Mouse (Mus musculus): ENCODE data around the gene Krt83.
"Not testable (repeated sequence)": the region's sequence is repeated elsewhere in the genome, so short reads cannot be mapped to it uniquely, and the experiment has no call there.

Krt83 gene

DNA sequence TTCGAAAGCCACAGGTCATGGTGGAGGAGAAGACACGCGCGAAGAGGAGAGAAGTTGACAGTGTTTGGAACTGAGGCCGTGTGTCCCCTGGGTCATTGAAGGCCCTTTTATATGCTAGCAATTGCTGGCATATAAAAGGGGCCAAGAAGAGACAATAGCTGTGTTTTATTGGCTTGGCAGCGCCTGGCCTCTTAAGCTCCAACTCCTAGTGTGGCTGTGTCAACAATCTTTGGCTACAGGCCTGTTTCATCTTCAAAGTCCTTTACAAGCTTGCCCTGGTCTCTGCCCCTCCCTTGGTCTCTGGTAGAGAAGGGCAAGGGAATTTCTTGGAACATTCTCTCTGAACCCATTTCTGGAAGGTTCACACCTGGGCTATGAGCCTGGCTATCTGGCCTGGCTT is at the start of gene Krt83:
Krt83 (minus strand) TSS at position 82 of the 400 bp plus-strand sequence.
- DNase-seq (ENCODE audit: low spot score) = no peak

DNA sequence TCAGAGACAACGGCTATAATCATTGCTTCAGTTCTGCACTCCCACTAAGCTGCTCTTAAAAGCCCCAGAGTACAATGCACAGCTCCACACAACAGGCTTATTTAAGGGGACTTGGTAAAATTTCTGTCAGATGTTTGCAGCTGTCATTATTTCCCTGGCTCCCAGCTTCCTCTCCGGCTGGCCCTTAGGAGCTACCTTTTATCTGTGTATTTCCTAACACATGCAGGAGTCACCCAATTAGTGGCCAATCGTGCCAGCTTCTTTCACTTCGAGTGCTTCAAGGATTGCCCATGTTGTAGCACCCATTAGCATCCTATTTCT is 47.2 kb upstream of the Krt83 start:
- no peak for DNase-seq (ENCODE audit: low spot score)

DNA sequence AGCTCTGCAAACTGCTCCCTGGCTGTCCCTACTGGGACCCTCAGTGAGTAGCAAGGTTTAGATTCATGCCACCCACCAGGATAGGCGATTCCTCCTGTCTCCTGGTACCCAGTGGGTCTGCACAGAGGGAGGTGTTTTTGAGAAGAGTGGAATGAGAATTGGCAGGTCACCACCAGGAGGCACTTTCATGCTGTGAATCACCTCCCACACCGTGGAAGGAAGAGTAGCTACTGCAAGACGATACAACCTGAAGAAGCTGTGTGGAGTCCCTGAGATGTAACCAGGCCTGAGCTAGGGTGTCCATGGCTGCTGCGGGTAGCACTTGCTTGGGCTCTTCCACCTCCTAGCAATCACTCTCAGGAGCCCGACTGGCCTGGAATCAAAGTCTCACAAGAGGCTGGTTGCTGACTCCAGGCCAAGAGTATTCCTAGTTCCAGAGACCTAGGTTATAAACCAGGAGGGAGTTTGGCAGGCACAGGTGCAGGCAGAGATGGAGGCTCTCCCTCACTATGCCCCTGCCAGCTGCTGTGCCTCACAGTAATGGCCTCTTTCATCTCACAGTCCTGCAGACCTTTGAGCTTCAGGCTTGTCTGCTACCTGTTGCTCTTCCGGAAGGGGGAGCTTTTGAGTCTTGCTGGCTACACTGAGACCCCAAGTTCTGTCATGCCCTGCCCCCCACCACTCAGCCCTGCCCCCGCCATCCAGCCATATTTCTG is 46.7 kb upstream of the Krt83 start:
- no peak for DNase-seq (ENCODE audit: low spot score)

DNA sequence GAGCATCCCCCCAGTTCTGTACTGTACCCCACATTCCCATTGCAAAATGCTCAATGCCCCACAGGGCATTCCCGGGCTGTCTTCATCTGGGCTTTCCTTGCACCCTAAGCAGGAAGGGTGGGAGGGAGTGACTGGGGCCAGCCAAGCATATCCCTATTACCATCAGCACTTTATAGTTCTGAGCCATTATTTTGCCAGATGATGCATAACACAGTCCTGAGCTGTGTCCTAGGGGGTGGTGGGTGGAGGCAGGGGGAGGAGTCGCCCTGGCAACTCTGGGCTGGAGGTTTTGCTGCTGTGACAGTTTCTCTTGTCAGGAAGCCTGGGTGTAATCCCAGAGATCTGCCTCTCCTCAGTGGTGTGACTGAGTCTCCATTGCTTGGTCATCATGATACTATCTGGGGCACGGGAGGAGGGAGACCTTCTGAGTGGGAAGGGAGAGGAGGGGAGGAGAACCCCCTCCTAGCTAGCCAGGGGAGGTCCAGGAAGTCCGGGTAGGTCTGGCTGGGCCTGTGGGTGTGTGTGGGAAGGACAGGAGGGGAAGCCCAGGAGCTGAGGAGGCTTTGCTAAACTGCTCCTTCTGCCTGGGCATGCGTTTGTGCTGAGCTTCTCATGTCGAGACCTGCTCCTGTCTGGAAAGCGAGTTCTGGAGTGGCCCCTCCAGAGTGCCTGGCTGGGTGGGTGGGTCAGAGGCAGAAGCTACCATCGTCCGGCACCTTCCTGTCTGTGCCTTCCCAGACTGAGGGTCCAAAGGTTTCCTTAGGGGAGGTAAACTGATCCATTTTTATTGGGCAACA is 44.9 kb upstream of the Krt83 start:
- DNase-seq (ENCODE audit: low spot score) = no peak

DNA sequence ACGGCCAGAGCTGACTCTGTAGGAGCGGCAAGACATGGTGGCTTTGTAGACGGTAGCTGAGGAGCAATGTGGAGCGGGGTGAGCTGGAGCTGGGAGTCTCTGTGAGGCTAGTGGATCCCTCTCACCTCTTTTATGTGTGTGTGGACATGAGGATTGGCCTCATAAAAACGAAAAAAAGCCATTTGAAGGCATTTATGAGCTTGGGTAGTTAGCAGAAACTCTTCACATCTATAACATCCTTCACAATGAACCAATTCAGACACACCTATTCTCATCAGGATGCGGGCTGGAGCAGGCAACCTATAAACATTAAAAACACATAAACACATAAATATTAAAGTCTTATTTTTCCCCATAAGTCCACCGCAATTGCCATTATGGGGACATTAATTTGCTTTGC is 41.4 kb upstream of the Krt83 start, which contains the start of gene Krt84:
Krt84 (minus strand) TSS at position 101 of the 400 bp plus-strand sequence.
- no peak for DNase-seq (ENCODE audit: low spot score)

DNA sequence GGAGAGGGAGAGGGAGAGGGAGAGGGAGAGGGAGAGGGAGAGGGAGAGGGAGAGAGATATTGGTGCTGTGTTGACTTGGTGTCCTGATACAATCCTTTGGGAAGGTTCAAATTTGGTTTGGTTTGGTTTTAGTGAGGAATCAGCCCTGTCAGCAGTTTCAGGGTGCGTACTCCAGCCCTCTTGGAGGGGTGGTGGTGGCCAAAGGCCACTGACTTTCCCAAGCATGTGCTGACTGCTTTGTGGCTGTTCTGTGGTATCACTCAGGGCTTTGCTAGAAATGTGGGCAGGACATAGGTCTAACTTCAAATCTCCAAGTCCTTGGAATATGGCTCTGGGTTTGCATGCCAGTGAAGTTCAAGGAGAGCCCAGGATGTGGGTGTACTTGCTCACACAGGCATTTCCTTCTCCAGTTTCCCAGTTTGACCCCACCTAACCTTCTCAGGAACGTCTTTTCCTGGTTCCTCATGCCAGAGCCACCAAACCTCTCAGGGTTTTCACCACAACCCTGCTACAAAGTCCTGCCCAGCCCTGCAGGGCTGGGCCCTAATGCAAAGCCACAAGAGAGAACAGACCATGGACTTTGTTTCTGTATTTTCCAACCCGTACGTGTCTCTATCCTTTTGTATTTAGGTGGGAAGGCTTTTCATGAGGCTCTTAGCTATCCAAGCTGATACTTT is 31.4 kb upstream of the Krt83 start:
- no peak for DNase-seq (ENCODE audit: low spot score)

DNA sequence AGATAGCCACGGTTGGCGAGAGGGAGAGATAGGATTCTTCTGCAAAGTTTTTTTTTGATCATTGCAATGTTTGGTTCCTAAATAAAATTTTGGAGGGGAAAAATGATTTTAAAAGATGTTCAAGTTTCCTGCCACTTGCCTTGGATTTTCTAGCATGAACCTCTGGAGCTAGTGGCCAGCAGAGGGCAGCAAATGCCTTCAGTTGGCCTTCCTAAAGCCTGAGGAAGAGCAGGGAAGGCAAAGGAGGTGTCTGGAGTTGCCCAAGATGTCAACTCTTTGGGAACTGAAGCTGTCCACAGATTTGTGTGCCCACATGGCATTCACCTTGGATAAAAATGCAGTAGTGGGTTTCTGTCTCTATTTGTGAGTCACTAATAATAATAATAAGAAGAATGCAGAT is 28.5 kb upstream of the Krt83 start:
- peak; percentile 88 for DNase-seq (ENCODE audit: low spot score)

DNA sequence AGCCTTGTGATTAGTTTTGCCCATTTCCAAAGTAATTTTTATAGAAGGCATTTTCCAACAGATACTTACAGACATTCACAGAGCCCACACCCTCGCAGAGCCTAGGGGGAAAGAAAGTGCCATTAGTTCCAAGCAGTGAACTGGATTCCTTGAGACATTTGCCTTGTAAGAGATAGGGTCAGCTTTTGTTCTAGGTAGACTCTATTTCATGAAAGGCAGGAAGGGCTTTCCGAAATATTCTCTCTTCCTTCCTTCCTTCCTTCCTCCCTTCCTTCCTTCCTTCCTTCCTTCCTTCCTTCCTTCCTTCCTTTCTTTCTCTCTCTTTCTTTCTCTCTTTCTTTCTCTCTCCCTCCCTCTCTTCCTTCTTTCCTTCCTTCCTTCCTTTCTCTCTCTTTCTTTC is 25.8 kb upstream of the Krt83 start, which contains the start of gene Gm49425:
Gm49425 (minus strand) TSS at position 101 of the 400 bp plus-strand sequence.
- DNase-seq (ENCODE audit: low spot score) = not testable (repeated sequence)

DNA sequence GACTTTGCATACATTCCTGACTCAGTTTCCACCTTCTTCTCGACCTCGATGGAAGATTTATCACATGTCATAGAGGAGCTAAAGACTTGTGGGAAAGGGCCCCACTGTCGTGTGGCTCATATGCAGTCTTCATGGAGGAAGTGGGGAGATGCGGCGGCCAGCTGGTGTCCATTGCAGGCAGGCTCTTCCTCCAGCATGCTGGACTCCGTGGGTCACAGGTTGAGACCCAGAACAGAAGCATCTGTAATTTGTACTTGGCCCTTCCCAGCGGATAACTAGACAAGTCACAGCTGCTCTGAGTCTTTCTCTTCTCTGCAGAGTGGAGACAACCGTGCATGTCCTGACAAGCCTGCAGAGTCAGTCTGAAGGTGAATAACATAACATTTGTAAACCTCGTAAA is 16.9 kb upstream of the Krt83 start:
- no peak for DNase-seq (ENCODE audit: low spot score)

DNA sequence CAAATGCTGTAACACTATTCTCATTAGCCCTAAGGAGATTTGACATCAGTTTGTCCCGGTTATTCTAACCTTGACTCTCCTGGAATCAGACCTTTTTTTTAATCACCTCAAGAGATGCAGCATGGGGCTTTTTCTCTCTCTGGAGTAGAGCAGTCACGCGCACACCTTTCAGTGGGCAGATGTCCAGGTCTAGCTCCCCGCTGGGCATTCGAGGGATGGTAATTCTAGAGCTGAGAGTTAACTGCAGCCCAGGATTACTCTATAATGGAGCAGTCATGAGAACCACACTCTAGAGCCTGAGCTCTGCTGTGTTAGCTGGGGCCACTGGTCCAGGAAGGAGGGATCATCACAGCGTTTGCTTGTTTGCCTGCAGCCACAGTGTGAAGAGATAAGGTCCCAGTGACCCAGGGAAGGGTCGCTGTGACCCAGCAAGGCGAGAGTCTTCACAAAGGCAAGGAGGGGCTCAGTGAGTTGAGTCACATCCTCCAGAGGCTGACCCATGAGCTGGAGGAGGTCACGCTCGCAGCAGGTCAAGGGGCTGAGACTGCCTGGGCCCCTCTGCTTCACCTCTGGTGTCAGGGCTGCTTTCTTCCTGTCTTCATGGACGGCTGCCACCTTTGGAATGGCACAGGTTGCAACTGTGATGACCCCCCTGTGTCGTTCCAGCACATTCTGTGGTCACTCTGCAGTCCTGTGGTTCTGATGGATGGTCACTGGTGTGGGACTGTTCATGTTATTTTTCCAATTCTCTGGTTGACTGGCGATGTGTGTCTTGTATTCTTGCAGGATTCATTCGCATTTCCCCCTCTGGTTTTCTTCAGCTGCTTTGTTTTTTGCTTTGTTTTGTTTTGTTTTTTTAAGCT is 15.8 kb upstream of the Krt83 start:
- no peak for DNase-seq (ENCODE audit: low spot score)

DNA sequence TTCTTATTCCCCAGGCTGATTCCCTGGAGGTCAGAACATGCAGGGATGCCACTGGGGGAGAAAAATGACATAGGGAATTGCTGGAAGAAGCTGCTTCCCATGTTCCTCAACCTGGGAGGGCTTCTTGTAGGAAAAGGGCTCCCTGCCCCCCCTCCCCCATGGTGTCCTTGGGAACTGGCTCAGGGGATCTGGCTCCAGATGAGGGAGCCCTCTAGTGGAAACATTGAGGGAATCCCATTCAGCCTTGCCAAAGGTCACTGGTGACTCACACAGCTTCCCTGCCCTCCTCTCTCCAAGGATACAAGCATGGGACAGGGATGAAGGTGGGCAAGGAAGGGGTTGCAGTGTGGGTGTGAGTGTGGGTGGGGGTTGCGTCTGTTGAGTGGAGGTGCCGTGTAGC is 5.9 kb upstream of the Krt83 start:
- DNase-seq (ENCODE audit: low spot score) = peak; percentile 78

DNA sequence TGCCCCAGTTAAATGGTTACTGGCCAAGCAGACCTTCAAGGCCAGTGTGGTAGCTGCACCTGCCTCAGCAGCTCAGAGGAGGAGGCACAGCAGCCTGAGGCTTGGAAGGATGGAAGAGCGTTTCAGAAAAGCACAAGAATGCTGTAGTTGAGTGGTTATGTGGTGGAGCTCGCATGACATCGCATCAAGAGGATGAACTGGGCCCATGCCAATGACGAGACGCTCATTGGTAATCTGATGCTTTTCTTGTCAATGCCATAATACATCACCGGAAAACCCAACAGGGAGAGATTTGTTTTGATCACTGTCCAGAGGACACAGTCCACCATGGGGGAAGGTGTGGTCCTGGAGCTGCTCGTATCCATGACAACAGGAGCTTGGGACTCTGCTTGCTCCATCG is 4.0 kb upstream of the Krt83 start:
- DNase-seq (ENCODE audit: low spot score) = no peak

DNA sequence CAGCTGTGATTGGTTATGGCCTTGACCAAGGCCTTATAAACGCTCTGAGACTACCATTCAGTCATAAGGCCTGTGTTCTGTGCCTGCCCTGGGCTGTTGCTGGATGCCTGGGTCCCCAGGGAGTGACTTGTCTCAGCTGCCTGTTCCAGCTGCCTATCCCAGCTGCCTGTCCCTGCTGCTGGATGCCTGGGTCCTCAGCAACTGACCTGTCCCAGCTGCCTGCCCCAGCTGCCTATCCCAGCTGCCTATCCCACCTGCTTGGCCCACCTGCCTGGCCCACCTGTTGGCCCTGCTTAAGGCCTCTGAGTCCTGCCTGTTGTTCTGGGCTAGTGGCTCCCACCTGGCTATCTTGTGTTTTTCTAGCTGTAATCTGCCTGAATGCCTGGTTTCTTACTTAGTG is 2.9 kb upstream of the Krt83 start:
- no peak for DNase-seq (ENCODE audit: low spot score)

DNA sequence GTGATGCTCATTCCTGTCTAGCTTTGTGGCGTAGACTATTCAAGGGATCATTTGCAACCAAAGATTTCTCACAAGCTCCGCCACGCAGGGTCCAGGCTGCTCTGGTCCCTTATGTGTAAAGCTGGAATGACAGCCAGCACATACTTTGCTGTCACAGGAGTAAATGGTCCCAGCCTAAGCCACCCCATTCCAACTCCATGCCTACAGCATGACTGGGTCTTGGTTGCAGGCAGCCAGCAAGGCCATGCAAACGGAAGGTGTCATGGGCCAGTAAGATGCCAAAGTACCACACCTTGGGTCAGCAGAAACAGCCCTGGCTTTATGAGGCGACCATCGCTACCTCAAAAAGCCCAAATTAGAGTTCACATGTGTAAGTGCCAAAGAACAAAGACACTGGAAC is 2.4 kb upstream of the Krt83 start:
- DNase-seq (ENCODE audit: low spot score) = no peak

DNA sequence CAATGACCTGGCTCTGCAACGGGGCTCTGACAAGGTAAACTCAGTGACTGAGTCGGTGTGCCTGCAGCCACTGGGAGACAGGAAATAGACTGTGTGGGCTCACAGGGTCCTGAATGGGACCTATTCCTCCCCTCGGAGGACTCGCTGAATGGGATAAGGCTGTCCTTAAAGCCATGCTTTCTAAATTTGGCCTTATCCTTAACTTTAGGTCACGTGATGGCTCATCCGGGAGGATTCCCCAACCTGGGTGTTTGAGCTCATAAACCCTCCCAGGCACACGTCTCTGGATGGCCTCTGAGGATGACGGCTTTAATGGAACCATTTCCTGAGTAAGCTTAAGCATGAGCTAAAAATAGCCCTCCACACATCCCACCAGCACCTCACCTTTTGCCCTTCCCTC is 1.4 kb upstream of the Krt83 start:
- no peak for DNase-seq (ENCODE audit: low spot score)

DNA sequence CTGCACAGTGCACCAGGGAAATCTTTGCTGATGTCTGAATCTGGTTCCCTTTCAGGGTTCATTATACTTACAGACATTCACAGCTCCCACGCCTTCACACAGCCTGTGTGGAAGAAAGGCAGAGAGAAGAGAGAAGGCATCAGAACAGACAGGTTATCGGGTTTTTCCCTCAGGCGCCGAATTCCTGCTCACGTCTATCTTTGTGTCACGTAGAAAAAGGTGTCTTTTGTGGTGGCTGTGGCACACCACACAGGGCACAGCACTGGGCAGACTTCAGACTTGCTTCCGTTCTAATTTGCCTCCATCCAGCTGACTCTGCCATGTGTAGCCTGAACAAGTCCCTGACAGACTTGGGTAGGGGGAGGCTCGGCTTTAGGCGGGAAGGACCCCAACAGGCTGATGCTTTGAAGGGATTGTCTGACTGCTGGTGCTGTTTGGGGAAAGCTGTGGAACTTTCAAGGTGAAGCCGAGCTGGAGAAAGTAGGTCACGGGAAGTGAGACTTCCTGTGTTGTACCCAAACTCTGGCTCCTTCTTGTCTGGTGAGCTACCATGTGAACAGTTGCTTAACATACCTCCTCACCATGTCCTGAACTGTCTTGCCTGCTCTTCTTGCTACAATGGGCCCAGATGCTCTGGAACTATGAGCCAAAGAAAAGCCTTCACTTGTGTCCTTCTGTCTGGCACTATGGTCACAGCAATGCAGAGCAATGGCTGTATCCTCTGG is 5.2 kb downstream of the Krt83 start:
- no peak for DNase-seq (ENCODE audit: low spot score)

DNA sequence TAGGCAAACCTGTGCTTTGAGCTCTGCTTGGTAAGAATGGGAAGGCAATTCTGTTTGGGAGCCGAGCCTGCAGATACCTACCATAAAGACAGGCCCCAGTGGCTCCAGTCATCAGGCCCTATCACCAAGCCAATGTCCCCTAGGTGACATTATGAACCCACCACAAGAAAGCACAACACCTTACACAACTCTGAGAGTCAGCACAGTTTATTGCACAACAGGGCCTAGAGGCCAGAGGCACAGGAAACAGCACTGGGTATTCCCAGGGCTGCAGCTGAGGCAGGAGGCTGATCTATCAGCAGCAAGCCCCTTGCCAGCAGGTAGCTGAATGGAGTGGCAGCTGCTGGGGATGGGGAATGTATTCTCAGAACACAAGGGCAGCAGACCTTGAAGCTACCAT is 6.4 kb downstream of the Krt83 start:
- peak; percentile 15 for DNase-seq (ENCODE audit: low spot score)

DNA sequence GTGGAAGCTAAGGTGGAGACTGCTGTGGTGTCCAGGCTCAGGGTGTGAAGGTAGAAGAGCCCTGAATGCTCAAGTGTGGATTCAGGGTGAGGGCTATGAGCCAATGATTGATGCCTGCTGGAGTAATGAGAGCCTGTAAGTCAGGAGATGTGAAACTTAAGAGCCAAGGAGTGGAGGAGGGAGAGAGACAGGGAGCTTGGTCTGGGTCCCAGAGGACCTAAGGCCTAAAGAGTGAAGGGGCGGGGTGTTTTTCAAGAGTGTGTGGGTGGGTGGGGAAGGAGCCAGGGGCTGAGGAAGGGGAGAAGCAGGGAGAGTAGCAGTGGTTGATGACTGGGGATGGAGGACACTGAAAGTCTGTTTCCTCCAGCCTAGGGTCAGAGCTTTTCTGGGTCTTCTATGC is 7.7 kb downstream of the Krt83 start:
- DNase-seq (ENCODE audit: low spot score) = no peak

DNA sequence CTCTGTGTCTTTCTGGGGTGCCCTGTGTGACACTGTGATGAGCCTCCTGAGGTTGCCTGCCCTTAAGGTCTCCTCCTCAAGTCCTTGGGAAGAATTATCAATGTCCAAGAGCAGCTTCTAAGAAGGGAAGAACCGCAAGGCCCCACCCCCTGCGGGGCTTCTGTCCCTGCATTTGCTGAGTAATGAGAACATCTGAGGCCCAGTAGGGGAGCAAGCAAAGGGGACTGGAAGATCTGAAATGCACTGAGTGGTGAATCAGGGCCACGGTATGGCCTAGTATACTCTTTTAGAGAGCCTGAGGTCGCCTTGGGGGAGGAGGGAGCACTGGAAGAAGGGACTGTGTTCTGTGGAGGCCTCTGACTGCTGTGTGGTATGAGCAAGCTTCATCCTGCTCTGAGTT is 9.3 kb downstream of the Krt83 start:
- no peak for DNase-seq (ENCODE audit: low spot score)

DNA sequence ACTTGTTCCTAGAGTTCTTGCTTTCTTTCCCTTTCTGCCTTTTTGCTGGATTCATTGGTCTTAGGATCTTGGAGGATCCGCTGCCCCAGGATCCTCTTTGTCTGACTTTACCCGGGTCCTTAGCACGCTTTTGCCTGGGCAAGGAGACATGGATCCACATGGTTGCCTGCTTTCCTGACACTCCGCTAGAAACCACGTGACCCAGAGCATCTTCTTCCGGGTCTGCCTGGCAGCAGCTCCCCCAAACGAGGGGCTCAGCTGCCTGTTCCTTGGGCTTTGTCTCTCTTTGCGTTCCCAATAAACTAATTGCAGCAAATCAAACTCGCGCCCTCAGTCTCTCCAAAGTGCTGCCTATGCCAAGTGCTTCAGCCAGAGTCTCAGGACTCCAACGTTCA is 11.6 kb downstream of the Krt83 start:
- DNase-seq (ENCODE audit: low spot score) = no peak

DNA sequence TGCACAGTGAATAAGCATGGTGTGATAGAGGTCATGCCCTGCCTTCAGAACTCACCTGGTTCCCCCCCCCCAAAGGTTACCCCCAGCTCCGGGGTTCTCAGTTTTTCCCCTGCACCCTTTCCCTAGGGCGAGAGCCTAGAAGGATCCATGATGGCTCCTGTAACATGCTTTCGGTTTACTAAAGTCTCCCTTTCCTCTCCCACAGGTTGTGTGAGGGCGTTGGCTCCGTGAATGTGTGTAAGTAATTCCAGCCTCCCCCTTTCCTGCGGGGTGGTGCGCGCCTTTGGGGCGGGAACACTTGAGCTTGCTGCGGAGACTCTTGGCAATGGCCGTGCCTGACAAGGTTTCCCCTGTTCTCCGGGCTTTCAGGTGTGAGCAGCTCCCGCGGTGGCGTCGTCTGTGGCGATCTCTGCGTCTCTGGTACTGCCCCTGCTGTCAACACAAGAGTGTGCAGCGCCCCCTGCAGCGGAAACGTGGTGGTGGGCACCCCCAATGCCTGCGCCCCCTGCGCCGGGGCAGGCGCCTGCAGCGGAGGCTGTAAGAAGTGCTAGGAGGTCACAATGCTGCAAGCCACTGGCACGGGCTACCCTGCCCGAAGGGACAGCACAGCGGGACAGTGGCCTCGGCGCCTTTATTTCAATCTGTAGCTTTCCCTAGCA is 12.2 kb downstream of the Krt83 start:
- DNase-seq (ENCODE audit: low spot score) = no peak

Data from adipocyte (in vitro differentiated cells).